Comparison of ENCODE assay signal across 8 mouse cellular contexts in the genomic region with DNA sequence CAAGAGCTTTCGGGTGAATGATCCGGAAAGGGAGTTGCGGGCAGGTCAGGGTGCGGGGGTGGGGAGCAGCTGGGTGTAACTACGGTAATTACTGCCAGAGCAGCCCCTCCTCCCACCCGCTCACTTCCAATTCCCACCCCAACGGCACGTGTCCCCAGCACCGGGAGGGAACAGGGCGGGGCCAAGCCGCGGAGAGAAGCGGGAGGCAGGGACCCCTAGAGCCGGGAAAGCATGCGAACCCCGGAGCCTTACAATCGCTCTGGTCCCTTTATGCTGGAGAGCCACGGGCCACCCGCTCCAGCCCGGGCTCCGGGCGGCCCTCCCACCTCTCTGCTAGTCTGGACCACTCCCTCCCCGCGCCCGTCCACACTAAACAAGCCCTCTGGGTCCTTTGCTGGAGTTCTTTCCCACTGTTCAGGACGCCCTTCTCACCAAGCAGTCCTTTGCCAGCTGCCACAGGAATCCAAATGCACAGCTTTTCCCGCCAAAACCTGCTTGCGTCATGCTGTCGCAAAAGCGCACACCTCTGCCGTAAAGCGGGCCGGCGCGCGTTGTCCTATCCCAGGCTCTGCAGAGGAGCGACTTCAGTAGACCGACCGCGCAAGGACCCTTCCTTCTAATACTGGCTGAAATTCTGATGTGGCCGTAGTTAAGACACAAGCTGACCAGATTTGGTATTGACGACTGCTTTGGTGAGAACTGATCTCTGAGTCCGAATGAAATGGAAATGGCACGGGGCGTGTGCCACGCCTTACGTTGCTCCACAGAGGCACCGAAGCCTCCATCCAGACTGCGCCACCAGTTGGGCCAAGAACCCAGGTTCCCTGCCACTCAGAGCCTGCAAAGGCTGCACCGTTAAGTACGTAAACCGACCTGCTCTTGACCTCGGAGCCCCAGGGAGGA. TPM values are rescaled to one million over a fixed set of nuclear protein-coding genes. Genes with fewer than 3 reads are reported as not detected.
DNase-seq lines count a peak whose midpoint lies in the region; ATAC-seq lines count a peak whose summit lies in the region.

No protein-coding gene starts in this region.

- H3K36me3 ChIP-seq in heart, embryonic 10.5 days: peaks cover 34% of the 10 kb centered on the region
- peaks cover 46% of the 10 kb centered on the region for H3K36me3 ChIP-seq in kidney, embryonic 15.5 days

- H3K4me1 ChIP-seq in heart, embryonic 10.5 days: peaks cover 6% of the 10 kb centered on the region
- peaks cover 15% of the 10 kb centered on the region for H3K4me1 ChIP-seq in kidney, embryonic 15.5 days

- WGBS in heart, embryonic 10.5 days: under 1% methylated on average over 50 of the region's 53 CpGs
- WGBS in kidney, embryonic 15.5 days: under 1% methylated on average over 51 of the region's 53 CpGs

- no peaks in the 10 kb centered on the region for H3K27me3 ChIP-seq in heart, embryonic 10.5 days (ENCODE audit: insufficient read depth, poor library complexity, severe bottlenecking)
- no peaks in the 10 kb centered on the region for H3K27me3 ChIP-seq in kidney, embryonic 15.5 days

- peak overlapping the region; percentile 95 for H3K4me2 ChIP-seq in kidney, embryonic 15.5 days

- H3K4me3 ChIP-seq in heart, embryonic 10.5 days: peak overlapping the region; percentile 83
- H3K4me3 ChIP-seq in kidney, embryonic 15.5 days (replicated peaks): peak overlapping the region; percentile 70

- H3K27ac ChIP-seq in heart, embryonic 10.5 days: peak overlapping the region; percentile 92
- H3K27ac ChIP-seq in kidney, embryonic 15.5 days: peak overlapping the region; percentile 97

- peak; percentile 89 for ATAC-seq in erythroblast, adult 5-6 weeks (replicated peaks; ENCODE audit: low FRiP score, poor library complexity, severe bottlenecking)
- ATAC-seq in kidney, embryonic 15.5 days (replicated peaks; ENCODE audit: low FRiP score): peak; percentile 97
- peak; percentile 92 for ATAC-seq in monocyte, adult 5-6 weeks (replicated peaks; ENCODE audit: insufficient number of reproducible peaks, low FRiP score, low TSS enrichment, poor library complexity, severe bottlenecking)

- H3K9me3 ChIP-seq in heart, embryonic 10.5 days: no peaks in the 10 kb centered on the region
- no peaks in the 10 kb centered on the region for H3K9me3 ChIP-seq in kidney, embryonic 15.5 days (replicated peaks)

- H3K9ac ChIP-seq in kidney, embryonic 15.5 days: peak overlapping the region; percentile 88

- DNase-seq in B cell, adult 2 months: peak; percentile 88 to 89
- DNase-seq in brain, adult 2 months (ENCODE audit: low read depth, low spot score): peak; percentile 96
- DNase-seq in heart, embryonic 10.5 days (ENCODE audit: low spot score): peak; percentile 97
- DNase-seq in liver: peak; percentile 91
- DNase-seq in spleen, postnatal 4 days (ENCODE audit: low spot score in 2 of 2): peak; percentile 87 to 94

RNA-seq across cellular contexts. Expression of a gene that starts 0.5 kb away (rescaled TPM):
- 9.0 and 13.1 TPM in 2 replicates for total RNA-seq in erythroblast, adult 5-6 weeks (2015; ENCODE audit: low replicate concordance)
- 9.8 and 18.5 TPM in 2 replicates for total RNA-seq in erythroblast, adult 5-6 weeks (2017; ENCODE audit: low replicate concordance)
- polyA plus RNA-seq in heart, embryonic 10.5 days (2016; fragmentation: Nextera tagmentation; extraction: Ambion mirVana): 26.7 and 37.6 TPM in 2 replicates
- polyA plus RNA-seq in kidney, embryonic 15.5 days (2015; fragmentation: Nextera tagmentation; extraction: Ambion mirVana): 37.7 and 38.1 TPM in 2 replicates
- 1.1 to 14.1 TPM (median 2.5 TPM) in 3 replicates for total RNA-seq in monocyte, adult 5-6 weeks (2017)

RNA-seq across cellular contexts. Expression of a gene that starts 33.4 kb away (rescaled TPM):
- not detected in 2 replicates for total RNA-seq in erythroblast, adult 5-6 weeks (2015; ENCODE audit: low replicate concordance)
- not detected in 2 replicates for total RNA-seq in erythroblast, adult 5-6 weeks (2017; ENCODE audit: low replicate concordance)
- not detected in 2 replicates for polyA plus RNA-seq in heart, embryonic 10.5 days (2016; fragmentation: Nextera tagmentation; extraction: Ambion mirVana)
- not detected in 2 replicates for polyA plus RNA-seq in kidney, embryonic 15.5 days (2015; fragmentation: Nextera tagmentation; extraction: Ambion mirVana)
- not detected in 3 replicates for total RNA-seq in monocyte, adult 5-6 weeks (2017)

RNA-seq across cellular contexts. Expression of a gene that starts 41.1 kb away (rescaled TPM):
- 59.9 and 134 TPM in 2 replicates for total RNA-seq in erythroblast, adult 5-6 weeks (2015; ENCODE audit: low replicate concordance)
- 93.0 and 125 TPM in 2 replicates for total RNA-seq in erythroblast, adult 5-6 weeks (2017; ENCODE audit: low replicate concordance)
- polyA plus RNA-seq in heart, embryonic 10.5 days (2016; fragmentation: Nextera tagmentation; extraction: Ambion mirVana): 173 and 214 TPM in 2 replicates
- polyA plus RNA-seq in kidney, embryonic 15.5 days (2015; fragmentation: Nextera tagmentation; extraction: Ambion mirVana): 288 and 309 TPM in 2 replicates
- total RNA-seq in monocyte, adult 5-6 weeks (2017): 170 to 460 TPM (median 306 TPM) in 3 replicates

Comparison
In these comparisons a context has a peak if more than half of its experiments do, and no peak if none do; other contexts are left out.
1. Peak in every context shown above with its lines: DNase-seq, ATAC-seq, H3K4me3 ChIP-seq and H3K27ac ChIP-seq.